Mouse (Mus musculus) retina, adult 2 months (tissue): Measurements from ENCODE around the gene Hmox2.
"Not testable (repeated sequence)": the region's sequence is repeated elsewhere in the genome, so short reads cannot be mapped to it uniquely, and the experiment has no call there.

Experiments
- DNase-seq: peaks from one replicate; pipeline ENCODE4 v3.0.0-alpha.2; 2012; ENCODE audit warnings: low read depth, low spot score

The Hmox2 gene

DNA sequence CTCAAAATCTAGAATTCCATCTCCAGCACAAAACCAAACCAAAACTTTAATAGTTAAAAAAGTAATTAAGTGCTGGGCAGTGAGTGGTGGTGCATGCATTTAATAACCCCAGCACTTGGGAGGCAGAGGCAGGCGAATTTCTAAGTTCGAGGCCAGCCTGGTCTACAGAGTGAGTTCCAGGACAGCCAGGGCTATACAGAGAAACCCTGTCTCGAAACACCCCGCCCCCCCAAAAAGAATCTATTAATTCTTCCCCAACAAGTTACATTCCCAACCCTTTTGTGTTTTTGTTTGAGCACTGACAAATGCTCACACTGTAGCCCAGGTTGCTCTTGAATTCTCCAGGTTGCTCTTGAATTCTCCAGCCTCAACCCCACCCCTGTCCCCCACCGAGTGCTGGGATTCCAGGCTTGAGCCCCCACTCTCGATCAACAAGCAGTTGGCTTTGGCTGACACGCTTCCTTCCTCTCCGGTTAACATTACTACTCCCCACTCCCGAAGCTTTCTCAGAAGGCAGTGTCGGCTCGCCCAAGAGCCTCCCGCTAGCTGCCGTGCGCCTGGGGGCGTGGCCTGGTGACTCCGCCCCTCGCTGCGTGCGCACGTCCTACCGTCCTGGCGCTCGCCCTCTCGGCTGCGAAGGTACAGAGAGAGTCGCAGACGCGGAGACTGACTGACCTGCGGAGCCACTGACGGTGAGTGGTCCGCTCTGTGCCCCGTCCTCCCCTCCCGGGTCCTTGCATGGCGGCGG lies at the start of gene Hmox2:
Gene Hmox2 (plus strand): TSS at position 582 of the 748 bp plus-strand sequence.
- peak; percentile 80 for DNase-seq

DNA sequence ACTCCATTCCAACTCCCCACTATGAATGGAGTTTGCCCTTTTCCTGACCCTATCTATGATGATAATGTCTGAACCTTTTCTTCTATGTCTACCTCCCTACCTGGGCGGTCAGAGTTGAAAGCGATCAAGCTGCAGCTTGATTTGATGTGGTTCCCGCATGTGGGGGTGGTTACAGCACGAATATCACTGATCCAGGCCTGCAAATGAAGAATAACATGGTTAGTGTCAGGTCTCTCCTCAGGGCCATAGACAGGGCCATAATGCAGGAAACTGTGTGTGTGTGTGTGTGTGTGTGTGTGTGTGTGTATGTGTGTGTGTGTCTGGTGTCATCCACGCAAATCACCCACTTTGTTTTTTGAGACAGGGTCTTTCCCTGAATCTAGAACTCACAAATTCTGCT lies 49.3 kb upstream of the Hmox2 start:
- no peak for DNase-seq

DNA sequence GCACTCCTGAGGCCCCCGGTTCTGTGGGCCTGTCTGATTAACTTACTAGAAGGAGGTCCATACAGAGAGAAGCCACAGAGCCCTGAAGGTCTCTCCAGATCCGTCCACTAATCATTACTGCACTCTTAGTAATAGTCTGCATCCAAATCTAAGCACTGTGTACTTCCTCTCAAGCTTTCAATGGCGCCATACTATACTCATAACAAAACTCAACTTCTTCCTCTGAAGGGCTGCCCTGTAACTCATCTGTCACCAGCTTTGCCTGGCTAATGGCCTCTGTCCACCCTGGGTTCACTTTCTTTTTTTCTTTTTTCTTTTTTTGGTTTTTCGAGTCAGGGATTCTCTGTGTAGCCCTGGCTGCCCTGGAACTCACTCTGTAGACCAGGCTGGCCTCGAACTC lies 48.1 kb upstream of the Hmox2 start:
- DNase-seq = no peak

DNA sequence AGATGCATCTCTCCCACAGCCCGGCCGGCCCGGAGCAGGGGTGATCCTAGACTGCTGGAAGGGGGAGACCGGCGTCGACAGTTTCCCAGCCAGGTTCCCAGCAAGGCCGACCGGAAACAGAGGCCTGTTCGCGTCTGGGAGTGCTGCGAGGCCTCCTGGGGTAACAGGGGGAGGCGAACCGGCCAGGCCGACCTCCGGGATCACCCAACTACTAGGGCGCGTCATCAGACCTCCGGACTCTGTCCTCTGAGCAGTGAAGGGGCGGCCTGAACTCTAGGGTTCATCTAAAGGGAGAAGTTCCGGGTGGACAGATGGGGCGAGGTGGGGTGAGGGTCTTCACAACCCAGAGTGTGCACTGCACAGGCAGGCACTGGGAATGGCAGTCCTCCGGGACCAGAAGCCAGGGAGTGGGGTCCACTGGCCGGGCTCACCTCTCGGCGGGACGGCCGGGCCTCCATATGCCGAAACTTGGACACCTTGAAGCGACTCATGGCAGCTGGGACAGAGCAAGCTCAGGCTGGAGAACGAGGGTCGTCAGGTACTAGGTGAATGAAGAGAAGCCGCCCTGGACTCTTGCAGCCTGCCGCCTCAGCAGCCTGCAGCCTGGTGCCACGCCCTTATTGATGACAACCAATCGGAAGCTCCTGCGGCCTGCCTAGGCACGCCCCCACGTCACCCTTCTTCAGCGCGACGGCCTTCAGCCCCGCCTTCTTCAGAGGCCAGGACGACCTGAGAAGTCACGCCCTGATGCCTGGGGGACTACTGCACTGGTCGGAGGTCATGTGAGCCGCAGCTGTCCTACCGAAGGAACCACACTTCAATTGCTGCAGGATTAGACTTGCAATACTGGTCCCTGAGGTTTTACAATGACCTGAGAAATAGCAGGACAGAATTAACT lies 46.8 kb upstream of the Hmox2 start, which contains the start of gene Coro7:
Gene Coro7 (minus strand): TSS at position 657 of the 898 bp plus-strand sequence.
- peak; percentile 81 for DNase-seq

DNA sequence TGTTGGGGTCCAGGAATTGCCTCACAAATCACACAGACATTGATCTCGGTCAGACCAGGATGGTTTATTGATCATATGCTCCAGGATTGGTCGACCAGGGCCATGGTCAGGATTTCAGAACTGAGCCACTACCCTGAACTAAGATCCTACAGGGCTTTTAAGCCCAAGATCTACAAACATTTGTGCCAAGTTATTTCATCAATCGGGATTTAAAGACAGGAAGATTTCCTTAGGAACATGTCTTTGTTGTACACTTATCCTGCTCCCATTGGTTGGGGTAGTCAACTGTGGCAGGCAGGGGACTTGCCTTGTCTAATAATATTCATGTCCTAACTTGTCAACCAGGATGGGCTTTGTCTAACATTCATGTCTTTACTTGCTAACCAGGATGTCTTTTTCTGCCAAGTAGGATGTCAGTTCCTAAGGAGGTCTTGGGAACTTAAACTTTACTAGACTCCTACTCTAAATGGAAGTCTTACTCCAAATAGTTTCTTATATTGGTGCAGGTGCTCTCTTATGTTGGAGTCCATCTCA lies 45.2 kb upstream of the Hmox2 start:
- not testable (repeated sequence) for DNase-seq

DNA sequence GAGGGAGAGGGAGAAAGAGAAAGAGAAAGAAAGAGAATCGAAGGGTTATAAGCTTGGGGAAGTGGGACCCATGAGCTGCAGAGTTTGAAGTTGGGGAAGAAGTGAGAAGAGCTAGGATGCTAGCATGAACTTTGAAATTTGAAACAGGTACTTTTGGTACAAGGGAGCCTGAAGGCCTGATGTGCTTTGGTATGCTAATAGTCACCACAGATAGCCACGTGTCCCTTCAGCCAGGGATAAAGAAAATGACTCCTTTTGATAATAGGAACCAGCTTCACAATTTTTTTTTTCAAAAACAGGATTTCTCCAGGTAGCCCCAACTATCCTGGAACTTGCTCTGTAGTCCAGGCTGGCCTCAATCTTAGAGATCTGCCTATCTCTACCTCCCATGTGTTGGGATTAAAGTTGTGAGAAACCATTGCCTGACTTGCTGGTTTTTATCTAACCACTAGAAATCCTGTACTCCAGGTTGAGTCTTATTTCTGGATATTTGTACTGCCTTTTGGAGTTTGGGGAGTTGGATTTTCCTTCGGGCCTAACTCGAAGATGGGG lies 43.5 kb upstream of the Hmox2 start:
- no peak for DNase-seq

DNA sequence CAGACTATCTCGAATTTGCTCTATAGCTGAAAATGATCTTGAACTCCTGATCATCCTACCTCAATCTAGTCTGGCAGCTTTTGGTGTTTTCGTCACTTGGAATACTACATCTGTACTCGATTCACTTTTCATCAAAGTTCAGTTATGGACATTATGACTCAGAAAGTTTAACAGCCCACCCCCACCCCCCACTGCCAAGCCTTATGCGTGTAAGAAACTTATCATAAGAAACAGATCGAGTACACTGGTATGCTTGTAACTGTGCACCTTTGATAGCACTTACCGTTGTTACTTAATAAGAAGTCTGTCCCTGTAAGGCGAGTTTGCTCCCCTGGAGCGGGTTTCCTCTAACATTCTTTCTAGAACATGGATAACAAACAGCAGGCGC lies 43.0 kb upstream of the Hmox2 start:
- DNase-seq = no peak

DNA sequence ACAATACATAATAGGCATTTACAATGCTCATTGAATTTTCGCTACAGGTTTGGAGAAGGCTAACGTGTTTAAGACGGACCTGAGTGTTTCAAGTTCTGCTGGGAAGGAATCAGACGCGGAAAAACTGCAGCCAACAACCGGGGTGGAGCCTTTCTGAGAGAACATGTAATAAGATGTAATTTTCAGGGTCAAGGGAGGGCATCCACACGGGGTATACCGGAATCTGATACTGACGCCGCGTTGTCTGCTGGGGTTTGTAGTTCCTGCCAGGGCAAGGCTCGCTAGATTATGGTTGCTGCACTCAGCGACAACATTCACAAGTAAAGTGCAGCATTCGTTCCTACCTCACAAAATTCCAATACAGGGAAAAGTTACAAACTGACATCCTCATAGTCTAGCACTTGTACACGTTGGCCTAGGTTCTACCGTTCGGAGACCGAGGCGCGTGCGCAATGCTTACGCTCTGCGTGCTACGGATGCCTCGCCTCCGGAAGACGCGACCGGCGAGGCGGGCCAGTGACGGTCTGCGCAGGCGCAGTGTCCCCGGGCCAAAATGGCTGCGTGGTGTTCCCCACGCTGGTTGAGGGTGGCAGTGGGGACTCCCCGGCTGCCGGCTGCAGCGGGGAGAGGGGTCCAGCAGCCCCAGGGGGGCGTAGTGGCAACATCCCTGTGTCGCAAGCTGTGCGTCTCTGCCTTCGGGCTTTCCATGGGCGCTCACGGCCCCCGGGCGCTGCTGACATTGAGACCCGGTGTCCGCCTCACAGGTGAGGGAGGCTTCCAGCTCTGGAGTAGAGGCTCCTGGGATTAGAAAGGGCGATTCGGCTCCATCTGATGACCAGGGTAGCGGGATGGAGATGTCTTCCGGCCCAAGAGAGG lies 42.3 kb upstream of the Hmox2 start:
- DNase-seq = peak; percentile 87

DNA sequence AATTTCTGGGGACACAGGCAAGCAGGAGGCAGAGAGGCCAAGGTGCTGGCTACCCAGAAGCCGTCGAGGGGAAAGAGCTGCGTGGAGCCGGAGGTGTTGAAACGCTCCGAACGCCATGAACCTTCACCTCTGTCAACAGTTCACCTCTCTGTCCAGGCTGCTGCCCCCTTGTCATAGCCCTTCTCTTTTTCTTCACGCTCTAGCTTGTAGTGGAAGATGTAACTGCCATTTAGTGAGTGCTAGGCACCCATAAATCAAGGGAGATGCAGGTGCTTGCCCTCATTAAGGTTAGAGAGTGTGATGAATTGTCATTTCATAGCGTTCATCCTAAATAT lies 41.7 kb upstream of the Hmox2 start:
- no peak for DNase-seq

DNA sequence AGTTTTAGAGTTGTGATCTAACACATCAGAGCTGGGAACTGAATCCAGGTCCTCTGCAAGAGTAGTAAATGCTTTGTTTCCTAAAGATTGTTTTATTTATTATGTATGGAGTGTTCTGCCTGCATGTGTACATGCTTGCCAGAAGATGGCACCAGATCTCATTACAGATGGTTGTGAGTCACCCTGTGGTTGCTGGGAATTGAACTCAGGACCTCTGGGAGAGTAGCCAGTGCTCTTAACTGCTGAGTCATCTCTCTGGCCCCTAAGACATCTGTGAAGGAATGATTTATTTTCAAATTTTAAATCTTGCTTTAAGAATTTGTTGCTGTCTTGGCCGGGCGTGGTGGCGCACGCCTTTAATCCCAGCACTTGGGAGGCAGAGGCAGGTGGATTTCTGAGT lies 36.8 kb upstream of the Hmox2 start:
- DNase-seq = not testable (repeated sequence)

DNA sequence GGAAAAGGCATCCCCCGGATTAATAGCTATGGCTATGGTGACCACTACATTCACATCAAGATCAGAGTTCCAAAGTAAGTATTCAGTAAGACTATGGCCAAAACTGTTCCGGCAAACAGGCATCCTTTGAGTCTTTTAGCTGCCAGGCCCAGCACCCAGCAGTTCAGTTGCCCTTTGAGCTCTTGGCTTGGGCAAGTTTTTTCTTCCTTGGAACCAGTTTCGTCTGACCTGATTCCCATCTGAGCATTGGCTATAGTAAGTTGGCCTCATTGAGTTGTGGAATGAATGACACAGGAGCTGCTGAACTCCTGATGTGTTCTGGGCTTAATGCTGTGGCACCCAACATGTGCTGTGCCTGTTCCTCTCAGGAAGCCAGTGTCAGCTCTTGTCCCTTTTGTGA lies 24.9 kb upstream of the Hmox2 start:
- no peak for DNase-seq

DNA sequence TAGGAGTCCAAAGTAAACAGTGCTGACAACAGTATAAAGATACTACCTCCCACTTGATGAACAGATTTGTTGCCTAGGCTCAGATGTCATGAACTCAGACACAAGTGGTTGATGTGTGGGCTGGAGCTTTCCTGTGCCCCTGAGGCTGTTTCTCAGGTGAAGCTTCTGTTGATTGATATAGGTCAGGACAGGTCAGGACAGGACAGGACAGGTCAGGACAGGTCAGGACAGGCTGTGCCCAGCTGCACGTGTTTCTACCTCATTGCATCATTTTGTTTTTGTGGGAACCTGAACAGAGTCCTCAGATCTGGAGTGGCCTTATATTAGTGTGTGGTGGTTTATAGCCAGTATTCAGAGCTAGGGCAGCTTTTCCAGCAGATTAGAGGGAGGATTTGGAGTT lies 23.5 kb upstream of the Hmox2 start:
- DNase-seq = no peak

DNA sequence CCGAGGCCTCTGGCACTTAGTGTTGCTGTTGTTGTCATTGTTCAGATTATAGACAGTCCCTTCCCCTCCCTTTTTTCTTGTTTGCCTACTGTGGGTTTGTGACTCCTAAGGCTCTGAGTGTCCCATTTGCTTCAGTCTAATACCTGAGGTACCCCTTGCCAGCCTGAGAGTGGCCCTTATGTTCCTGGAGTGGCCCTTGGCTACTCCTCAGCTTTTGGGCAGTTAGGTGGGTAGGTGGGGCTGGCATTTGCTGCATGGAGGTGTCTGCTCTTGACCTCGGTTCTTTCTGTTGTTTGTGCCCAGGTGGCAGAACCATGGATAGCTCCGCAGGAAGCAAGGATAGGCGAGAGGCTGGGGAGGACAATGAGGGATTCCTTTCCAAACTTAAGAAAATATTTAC lies 20.6 kb upstream of the Hmox2 start:
- DNase-seq = no peak

DNA sequence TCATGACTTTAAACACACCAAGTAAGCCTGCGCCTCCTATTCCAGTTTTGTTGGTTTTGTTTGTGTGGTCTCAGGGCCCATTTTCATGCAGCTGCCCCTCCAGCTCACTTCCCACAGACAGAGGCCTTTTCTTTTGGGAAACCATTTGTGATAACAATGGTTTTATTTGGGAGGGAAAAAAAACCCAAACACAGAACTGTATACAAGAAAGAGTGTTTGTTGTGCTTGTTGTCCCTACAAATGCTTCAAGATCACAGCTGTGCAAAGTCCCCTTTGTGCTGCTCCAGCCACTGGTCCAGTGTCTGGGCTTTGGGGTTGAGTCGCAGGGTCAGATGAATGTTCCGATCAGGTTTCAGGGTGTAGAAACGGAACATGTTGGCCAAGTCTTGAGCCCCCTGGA lies 15.0 kb upstream of the Hmox2 start:
- DNase-seq = no peak

DNA sequence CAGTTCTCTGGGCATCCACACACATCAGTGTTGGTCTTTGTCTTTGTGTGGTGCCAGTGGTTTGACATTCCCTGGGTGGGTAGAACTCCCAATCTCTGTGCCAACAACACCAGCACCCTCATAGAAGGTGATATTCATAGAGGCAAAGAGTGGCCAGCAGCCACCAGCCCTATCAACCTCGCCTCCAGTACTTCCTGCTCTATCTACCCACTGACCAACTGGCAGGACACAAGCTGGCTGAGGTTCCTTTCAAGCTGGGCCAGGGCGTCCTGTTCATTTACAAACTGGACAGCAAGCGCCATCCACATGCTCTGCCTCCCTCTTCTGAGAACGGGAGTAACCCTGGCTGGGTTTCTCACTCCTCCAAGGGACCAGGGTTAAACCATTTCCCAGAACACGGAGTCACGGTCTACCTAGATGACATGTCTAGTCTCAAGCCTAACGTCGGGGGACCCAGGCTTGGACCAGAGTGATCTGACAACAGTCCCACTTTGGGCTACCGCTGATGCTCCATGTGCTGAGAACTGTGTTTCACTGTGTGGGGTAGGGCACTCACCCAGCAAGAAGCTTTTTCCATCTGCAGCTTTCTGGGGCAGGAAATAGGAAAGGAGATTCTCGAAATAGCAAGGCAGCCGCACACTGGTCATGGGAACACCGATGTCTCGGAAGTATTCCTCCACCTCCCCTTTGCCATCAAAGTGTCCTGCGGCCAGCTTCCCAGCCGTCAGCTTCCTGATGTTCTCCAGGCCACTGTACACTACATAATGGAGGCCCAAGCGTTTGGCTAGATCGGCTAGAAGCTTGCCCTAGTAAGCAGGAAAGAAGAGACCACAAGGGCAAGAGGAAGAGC lies 12.1 kb upstream of the Hmox2 start:
- no peak for DNase-seq

DNA sequence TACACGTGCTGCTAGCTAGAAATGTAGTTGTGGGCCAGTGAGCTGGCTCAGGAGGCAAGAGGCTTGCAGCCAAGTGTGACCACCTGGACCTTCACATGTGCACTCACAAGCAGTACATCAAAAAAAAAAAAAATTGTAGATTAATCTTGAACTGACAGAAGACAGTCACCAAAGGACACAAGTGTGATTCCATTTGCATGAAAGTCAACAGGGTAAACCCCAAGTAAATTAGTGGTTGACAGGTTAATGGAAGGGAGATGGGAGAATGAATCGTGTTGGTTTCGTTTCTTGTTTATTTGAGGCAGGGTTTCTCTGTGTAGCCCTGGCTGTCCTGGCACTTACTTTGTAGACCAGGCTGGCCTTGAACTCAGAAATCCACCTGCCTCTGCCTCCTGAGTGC lies 8.3 kb upstream of the Hmox2 start:
- DNase-seq = no peak

DNA sequence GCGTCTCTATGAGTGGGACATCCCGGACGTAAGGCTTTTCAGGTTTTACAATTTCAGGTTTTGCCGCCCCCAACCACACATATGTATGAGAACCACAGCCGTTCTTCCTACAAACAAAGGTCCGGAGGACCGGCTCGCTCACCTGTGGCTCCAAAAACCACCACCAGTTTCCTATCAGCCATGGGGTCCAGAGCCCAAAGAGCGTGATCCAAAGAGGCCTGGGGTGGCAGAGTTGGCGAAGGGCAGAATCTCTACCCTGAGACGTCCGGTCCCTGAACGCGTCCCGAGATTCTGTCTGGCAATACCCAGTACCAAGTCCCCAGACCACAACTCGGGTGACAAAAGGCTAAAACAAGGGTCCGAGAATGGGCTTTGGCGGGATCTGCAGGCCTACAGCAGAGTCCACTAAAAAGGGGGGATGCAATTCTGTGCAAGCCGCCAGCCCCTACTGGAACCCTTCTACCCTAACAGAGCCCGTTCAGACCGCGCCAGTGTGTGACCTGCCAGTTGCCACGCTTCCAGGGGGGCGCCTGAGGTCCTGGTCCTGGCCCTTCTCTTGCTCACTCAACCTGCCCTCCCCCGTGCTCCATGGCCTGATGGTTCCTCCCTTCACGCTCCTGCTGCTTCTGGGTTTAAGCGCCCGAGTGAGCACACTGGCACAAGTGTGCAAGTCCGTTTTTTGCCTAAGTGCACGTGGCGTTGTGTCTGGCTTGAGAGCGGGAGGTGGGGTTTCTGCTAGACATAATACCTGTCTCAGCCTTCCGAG lies 7.2 kb upstream of the Hmox2 start, which contains the start of gene Nmral1:
Gene Nmral1 (minus strand): TSS at position 604 of the 766 bp plus-strand sequence.
- peak; percentile 46 for DNase-seq

DNA sequence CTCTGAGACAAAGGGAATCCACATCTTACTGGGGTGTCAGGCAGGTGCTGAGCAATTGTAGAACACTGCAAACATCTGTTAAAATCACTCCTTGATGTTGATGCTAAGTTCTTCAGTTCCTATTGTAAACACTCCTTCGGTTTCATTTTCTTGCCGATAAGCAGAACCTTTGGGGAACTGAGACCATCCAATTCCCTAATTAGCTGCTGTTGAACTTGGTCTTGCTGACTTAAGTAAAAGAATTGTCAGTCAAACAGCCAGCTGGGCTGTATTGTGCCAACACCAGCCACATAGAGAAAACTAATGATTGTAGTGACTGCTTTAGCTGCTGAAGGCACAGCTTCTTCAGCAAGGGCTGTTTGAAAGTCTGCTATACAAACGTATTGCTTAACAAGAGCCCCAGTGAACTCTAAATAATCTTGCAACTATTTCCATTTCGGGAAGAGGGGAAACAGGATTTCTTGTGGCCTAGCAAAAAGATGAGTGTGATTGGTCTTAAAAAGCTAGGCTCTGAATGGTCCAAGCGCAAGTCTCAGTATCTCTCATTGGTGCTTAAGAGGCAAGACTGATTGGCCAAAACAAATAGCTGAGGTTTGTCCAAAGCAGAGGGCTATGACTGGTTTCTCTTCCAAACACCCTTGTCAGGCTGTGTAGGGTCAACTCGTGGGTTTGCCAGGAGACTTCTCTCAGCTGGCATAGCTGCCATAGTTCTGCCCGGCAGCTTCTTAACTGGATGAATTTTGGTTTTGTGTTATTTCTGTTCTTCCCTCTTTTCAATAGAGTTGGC lies 3.8 kb upstream of the Hmox2 start:
- DNase-seq = no peak

DNA sequence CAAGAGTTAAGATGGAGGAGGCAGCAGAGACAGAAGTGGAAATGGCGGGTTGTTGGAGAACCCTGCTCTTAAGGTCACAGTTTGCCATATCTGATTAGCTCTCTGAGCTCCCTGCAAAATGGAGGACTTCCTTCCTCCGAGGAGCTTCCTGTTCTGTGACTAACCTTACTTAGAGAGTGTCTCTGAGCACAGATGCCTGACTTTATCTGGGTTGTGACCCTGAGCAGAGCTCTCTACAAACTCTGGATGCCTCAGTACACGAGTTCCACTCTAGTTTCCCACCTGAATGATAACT lies 3.3 kb upstream of the Hmox2 start:
- DNase-seq = no peak
